ENCODE assay signal across 11 mouse cellular contexts in genomic region chr14:54191026-54191390, GRCm38 (mm10).
DNase-seq lines count a peak whose midpoint lies in the region; ATAC-seq and TF ChIP-seq lines count a peak whose summit lies in the region.
"Had no signal": no experiment of that assay in that cellular context is flagged by ENCODE, and none has a peak within 500 bp of the region (broad histone marks: within the 10 kb centered on the region; RNA-seq: fewer than 3 reads in every experiment).

No protein-coding gene starts in this region.

- ATAC-seq in kidney, embryonic 16.5 days (ENCODE audit: low FRiP score, low TSS enrichment): peak; percentile 16; the same call in 1 of the 2 replicates

- no peak for TF ChIP-seq POLR2A in spleen, adult 2 months (IDR thresholded peaks at IDR 0.05; ENCODE audit: low read depth, low read length)

- H3K9ac ChIP-seq in kidney, embryonic 16.5 days (replicated peaks; ENCODE audit: low read length): no peak overlapping the region
- H3K9ac ChIP-seq: limb, embryonic 13.5 days had no signal

- H3K4me3 ChIP-seq in gastrocnemius, adult 2 months: no peak overlapping the region
- no peak overlapping the region for H3K4me3 ChIP-seq in kidney, embryonic 16.5 days (ENCODE audit: low read length)
- peak overlapping the region; percentile 12; the same call in 1 of the 2 replicates for H3K4me3 ChIP-seq in spleen, adult 2 months (ENCODE audit: extremely low read depth, insufficient read depth, insufficient read length)
- H3K4me3 ChIP-seq: limb, embryonic 13.5 days had no signal

- no peaks in the 10 kb centered on the region for H3K36me3 ChIP-seq in kidney, embryonic 16.5 days (ENCODE audit: insufficient read depth, low read length)
- no peaks in the 10 kb centered on the region for H3K36me3 ChIP-seq in spleen, adult 2 months (ENCODE audit: control insufficient read depth, insufficient read depth, low read length)
- H3K36me3 ChIP-seq: G1E; limb, embryonic 13.5 days had no signal

- no peak for TF ChIP-seq CTCF in gastrocnemius, adult 2 months (IDR thresholded peaks at IDR 0.05)
- no peak for TF ChIP-seq CTCF in spleen, adult 2 months (IDR thresholded peaks at IDR 0.05; ENCODE audit: extremely low read depth, insufficient read depth, insufficient read length, insufficient replicate concordance)

- H3K4me1 ChIP-seq in kidney, embryonic 16.5 days (ENCODE audit: insufficient read depth, low read length): peaks cover 29% of the 10 kb centered on the region
- no peaks in the 10 kb centered on the region for H3K4me1 ChIP-seq in spleen, adult 2 months (ENCODE audit: control insufficient read depth, insufficient read depth, insufficient read length)

- intact Hi-C loops in gastrocnemius, adult 2 months (cut with DNase I): no loop called here

- peak overlapping the region; percentile 72 for H3K27ac ChIP-seq in gastrocnemius, adult 2 months
- H3K27ac ChIP-seq in kidney, embryonic 16.5 days (ENCODE audit: low read length): peak overlapping the region; percentile 67
- peak overlapping the region; percentile 76 for H3K27ac ChIP-seq in spleen, adult 2 months (ENCODE audit: insufficient read depth, low read length)
- H3K27ac ChIP-seq: limb, embryonic 13.5 days had no signal

- WGBS in kidney, embryonic 16.5 days: 46% methylated on average over 4 of the region's 4 CpGs
- WGBS in spleen, adult 2 months: 68% methylated on average over 4 of the region's 4 CpGs

- H3K27me3 ChIP-seq in kidney, embryonic 16.5 days (ENCODE audit: insufficient read depth, low read length): no peaks in the 10 kb centered on the region
- no peaks in the 10 kb centered on the region for H3K27me3 ChIP-seq in spleen, adult 2 months (ENCODE audit: control insufficient read depth, insufficient read depth, low read length)

- DNase-seq in gastrocnemius, adult 2 months: no peak
- no peak for DNase-seq in gastrocnemius, postnatal 10 days
- DNase-seq in kidney, adult 18-20 months: no peak
- DNase-seq in spleen, adult 2 months (ENCODE audit: low read depth in 1 of 2, low spot score in 2 of 2): no peak
- no peak for DNase-seq in spleen, adult 18-20 months
- DNase-seq in naive thymus-derived CD4-positive, alpha-beta T cell, adult 2 months (ENCODE audit: low read depth): peak; percentile 57
- DNase-seq in frontal cortex, postnatal 14 days (ENCODE audit: low spot score in 2 of 2): no peak
- DNase-seq: thymus, postnatal 36 days had no signal

- no peaks in the 10 kb centered on the region for H3K9me3 ChIP-seq in kidney, embryonic 16.5 days (ENCODE audit: low read length)
- H3K9me3 ChIP-seq: G1E; limb, embryonic 13.5 days had no signal

- no peak overlapping the region for H3K4me2 ChIP-seq in kidney, embryonic 16.5 days (replicated peaks; ENCODE audit: low read depth, low read length)
- H3K4me2 ChIP-seq: limb, embryonic 13.5 days had no signal
